Mouse (Mus musculus) layer of hippocampus, adult 2 months (tissue): ENCODE measurements around the gene Taf5. TPM values are rescaled to one million over a fixed set of nuclear protein-coding genes. Genes with fewer than 3 reads are reported as not detected.
A peak's percentile ranks its signal among the peaks of the same experiment; 100 is the strongest.

ENCODE experiments used
- DNase-seq, 2 experiments: peaks; one replicate each; pipeline ENCODE4 v3.0.0; 2022; ENCODE audit warnings: low spot score in 2 of 2
- H3K27ac ChIP-seq: fragments of 200-600 bp; 2 replicates; pipeline ENCODE4 v1.8.1; 2022
- H3K4me3 ChIP-seq: fragments of 200-600 bp; 2 replicates; pipeline ENCODE4 v1.8.1; 2022; ENCODE audit warnings: mild to moderate bottlenecking
- CTCF ChIP-seq: fragments of 200-600 bp; conservative IDR thresholded peaks from 2 replicates; pipeline ENCODE4 v1.8.1; 2022; ENCODE audit warnings: antibody characterized with exemption, mild to moderate bottlenecking, moderate library complexity
- total RNA-seq, 2 experiments: library from RNA; stranded (reverse); gene quantifications; 2 replicates each; pipeline ENCODE4 v1.2.3; 2021

The Taf5 gene
- total RNA-seq, 2 experiments from 2014 or later, result 5.2 to 5.6 TPM

GRCm38 (mm10) chr19:47089718-47090525 is 22.4 kb downstream of the Taf5 start:
- Histone ChIP-seq H3K4me3 (peak overlapping the region; percentile 76), H3K27ac (peak overlapping the region; percentile 98)
- peak in 1 of 2 experiments; percentile 29 for DNase-seq
- TF ChIP-seq CTCF, result no peak

GRCm38 (mm10) chr19:47090550-47091156 is 23.1 kb downstream of the Taf5 start, which contains the start of the genes Usmg5 and Pdcd11:
Usmg5 (minus strand) TSS chr19:47090647.
Pdcd11 (plus strand) TSS chr19:47090768.
- peak within 1 kb of the TSS; percentile 98 for H3K27ac ChIP-seq
- peak within 1 kb of the TSS; percentile 76 for H3K4me3 ChIP-seq
- no peak for TF ChIP-seq CTCF
- peak; percentile 97 to 98 for DNase-seq

GRCm38 (mm10) chr19:47101080-47101479 is 33.5 kb downstream of the Taf5 start:
- DNase-seq, result no peak
- H3K27ac ChIP-seq, result no peak overlapping the region
- TF ChIP-seq CTCF, result no peak
- no peak overlapping the region for H3K4me3 ChIP-seq

GRCm38 (mm10) chr19:47104641-47105271 is 37.2 kb downstream of the Taf5 start:
- H3K4me3 ChIP-seq, result no peak overlapping the region
- TF ChIP-seq CTCF, result no peak
- no peak overlapping the region for H3K27ac ChIP-seq
- DNase-seq, result no peak

- DNase-seq, result peak in 1 of 2 experiments; percentile 46
- TF ChIP-seq CTCF, result no peak
- no peak overlapping the region for H3K4me3 ChIP-seq
- H3K27ac ChIP-seq, result peak overlapping the region; percentile 89
These were observed 51.1 kb downstream of the Taf5 start for GRCm38 (mm10) chr19:47118634-47119033.

- peak; percentile 88 for TF ChIP-seq CTCF
- peak in 1 of 2 experiments; percentile 24 for DNase-seq
- no peak overlapping the region for H3K27ac ChIP-seq
- no peak overlapping the region for H3K4me3 ChIP-seq
These were observed 53.5 kb downstream of the Taf5 start for GRCm38 (mm10) chr19:47121054-47121453.

- no peak overlapping the region for H3K4me3 ChIP-seq
- TF ChIP-seq CTCF, result peak; percentile 82
- H3K27ac ChIP-seq, result no peak overlapping the region
- DNase-seq, result no peak
These were observed 55.3 kb downstream of the Taf5 start for GRCm38 (mm10) chr19:47122802-47123201.

- no peak for DNase-seq
- TF ChIP-seq CTCF, result no peak
- Histone ChIP-seq H3K27ac (peak overlapping the region; percentile 14; the same call in 1 of the 2 replicates), H3K4me3 (no peak overlapping the region)
These were observed 60.6 kb downstream of the Taf5 start for GRCm38 (mm10) chr19:47128164-47128563.

GRCm38 (mm10) chr19:47128835-47129234 is 61.3 kb downstream of the Taf5 start:
- no peak overlapping the region for H3K4me3 ChIP-seq
- no peak overlapping the region for H3K27ac ChIP-seq
- no peak for DNase-seq
- no peak for TF ChIP-seq CTCF

GRCm38 (mm10) chr19:47130551-47131125 is 63.1 kb downstream of the Taf5 start:
- H3K27ac ChIP-seq, result no peak overlapping the region
- no peak overlapping the region for H3K4me3 ChIP-seq
- DNase-seq, result no peak
- TF ChIP-seq CTCF, result no peak

Other genes starting within 250 kb of the Taf5 start
- 100 to 1,000 TPM; 170 to 180 TPM for gene Ina, start 53.0 kb upstream of the Taf5 start, total RNA-seq
- 10 to 100 TPM; 80.9 to 84.4 TPM for gene Nt5c2, start 52.6 kb upstream of the Taf5 start, total RNA-seq
- 10 to 100 TPM; 19.3 to 25.5 TPM for gene Pcgf6, start 16.8 kb upstream of the Taf5 start, total RNA-seq
- 100 to 1,000 TPM; 713 to 825 TPM for gene Usmg5, start 22.9 kb downstream of the Taf5 start, total RNA-seq
- 10 to 100 TPM; 17.9 to 19.0 TPM for gene Pdcd11, start 23.0 kb downstream of the Taf5 start, total RNA-seq
- gene Calhm2, start 70.5 kb downstream of the Taf5 start, total RNA-seq, result 1 to 10 TPM; 4.1 to 5.5 TPM
- gene Calhm1, start 76.5 kb downstream of the Taf5 start, total RNA-seq, result not detected
- gene Calhm3, start 90.0 kb downstream of the Taf5 start, total RNA-seq, result not detected
- gene Neurl1a, start 111.1 kb downstream of the Taf5 start, total RNA-seq, result 100 to 1,000 TPM; 180 to 194 TPM